Mouse (Mus musculus) thymus, postnatal 25 days (tissue): Measurements from ENCODE around the gene Padi1.

Experiments
- DNase-seq: peaks from one replicate; pipeline ENCODE4 v3.0.0; 2022

Padi1 gene

DNA sequence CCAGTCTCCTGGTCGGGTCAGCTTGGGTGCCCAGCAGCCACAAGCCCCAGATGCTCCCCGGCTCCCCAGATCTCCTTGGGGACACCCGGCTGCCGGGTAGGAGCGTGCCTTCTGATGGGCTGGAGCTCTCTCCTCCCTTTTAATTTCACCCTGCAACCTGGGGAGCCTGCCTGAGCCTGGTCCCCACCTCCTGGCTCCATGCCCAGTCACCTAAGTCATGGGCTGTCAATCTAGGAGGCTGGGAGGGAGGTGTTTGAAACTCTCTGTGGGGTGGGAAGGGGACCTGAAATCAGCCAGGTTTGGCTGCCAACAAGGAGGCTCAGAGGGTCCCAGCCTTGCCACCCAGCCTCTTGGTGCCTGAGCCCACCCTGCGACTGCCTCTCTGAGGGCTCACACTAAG is at the start of gene Padi1:
TSS of gene Padi1 (minus strand) at position 113 of the 400 bp plus-strand sequence.
- no peak for DNase-seq

DNA sequence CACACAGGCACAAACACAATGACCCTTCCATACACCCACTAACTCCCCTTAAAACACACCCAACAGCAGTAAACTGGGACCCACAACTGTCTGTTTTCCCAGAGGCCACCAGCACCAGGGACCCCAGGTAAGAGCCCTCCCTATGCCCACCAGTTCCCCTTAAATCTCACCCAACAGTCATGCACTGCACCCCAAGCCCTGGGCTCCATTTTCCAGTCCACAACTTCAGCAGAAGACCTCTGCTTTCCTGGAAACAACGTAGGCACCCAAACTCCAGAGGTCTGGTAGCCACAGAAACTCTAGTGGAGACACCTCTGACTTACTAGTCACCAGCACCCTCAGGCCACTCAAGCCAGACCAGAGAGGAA is 46.6 kb upstream of the Padi1 start:
- no peak for DNase-seq

DNA sequence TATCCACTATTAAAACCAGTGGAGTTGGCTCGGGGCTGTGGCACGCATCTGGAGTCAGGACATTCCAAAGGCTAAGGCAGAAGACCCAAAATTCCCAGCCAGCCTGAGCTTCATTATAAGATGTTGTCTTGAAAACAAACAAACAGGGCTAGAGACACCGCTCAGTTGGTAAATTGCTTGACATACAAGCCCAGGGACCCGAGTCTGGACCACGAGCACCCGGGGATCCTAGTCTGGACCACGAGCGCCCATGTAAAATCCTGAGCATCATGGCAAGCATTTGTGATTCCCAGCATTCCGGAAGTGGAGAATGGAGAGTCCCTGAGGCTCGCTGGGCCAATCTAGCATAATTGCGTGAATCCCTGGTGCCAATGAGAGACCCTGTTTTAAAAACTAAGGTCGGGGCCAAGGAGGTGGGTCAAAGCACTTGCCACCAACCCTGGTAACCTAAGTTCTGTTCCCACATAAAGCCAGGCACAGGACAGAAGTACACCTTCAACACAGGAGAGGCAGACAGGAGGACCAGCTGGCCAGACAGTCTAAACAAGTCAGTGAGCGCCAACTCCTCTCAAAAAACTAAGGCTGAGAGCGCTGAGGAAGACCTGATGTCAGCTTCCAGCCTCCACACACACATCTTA is 46.1 kb upstream of the Padi1 start:
- DNase-seq = no peak

DNA sequence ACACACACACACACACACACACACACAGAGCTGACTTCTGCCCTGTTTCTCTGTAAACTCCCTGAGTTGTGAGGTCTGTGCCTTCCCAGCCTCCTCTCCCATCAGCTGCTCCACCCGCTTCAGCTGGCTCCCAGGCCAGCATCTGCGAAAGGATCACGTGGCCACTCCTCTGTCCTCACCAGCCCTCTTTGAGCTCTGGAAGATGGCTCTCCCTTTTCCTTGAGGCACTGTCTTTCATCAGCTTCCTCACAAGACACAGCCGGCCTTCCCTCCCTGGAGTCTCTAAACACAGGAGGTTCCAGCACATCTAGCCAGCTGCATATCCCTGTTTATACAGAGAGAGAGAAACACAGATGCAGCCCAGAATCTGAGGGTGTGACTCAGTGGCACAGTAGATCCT is 38.3 kb upstream of the Padi1 start:
- DNase-seq = no peak

DNA sequence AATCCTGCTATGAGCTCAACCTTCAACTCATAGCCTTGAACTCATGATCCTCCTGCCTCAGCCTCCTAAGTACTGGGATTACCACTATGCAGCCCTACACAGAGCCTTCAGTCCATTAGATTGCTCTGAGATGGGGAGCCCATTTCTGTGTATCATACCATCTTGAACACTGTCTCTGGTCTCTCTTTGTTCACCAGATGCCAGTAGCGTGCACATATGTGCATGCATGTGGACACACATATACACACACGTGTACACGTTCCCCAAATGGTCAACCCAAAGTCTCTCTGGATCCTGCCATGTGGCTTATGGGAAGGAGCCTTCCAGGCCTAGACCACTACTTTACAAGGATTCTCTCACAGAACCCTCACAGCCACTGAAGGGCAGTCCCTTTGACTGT is 37.4 kb upstream of the Padi1 start:
- DNase-seq = no peak

DNA sequence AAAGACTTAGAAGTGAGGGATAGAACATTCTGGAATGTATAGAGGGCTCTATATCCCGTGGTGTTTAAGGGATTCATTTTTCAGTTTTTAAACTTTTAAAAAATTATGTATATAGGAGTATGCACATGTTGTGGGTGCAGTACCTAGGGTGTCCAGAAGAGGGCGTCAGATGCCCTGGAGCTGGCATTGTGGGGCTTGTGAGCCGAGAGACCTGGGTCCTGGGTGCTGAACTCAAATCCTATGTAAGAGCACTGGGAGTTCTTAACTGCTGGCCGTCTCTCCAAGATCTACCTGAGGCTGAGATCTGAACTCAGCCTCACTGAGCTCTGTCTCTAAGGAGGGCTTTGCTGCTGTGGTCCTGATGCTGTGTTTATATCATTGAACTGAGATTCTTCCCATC is 36.8 kb upstream of the Padi1 start:
- DNase-seq = no peak

DNA sequence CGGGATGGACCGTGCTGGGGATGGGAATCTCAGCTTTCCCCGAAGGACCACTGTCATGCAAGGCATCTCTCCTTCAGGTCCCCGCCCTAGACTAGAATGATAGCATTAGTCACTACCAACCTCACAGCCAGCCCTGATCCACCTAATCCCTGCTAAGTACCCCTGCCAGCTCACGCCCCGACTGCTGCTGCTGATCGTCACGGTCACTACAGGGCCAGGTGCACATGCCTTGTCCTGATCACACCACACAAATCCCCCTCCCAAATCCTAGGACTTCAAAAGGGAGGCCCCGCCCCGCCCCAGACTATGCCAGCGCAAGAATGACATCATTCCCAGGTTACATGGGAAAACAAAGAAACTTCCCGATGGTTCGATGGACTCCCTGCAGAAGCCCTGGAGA is 36.2 kb upstream of the Padi1 start:
- no peak for DNase-seq

DNA sequence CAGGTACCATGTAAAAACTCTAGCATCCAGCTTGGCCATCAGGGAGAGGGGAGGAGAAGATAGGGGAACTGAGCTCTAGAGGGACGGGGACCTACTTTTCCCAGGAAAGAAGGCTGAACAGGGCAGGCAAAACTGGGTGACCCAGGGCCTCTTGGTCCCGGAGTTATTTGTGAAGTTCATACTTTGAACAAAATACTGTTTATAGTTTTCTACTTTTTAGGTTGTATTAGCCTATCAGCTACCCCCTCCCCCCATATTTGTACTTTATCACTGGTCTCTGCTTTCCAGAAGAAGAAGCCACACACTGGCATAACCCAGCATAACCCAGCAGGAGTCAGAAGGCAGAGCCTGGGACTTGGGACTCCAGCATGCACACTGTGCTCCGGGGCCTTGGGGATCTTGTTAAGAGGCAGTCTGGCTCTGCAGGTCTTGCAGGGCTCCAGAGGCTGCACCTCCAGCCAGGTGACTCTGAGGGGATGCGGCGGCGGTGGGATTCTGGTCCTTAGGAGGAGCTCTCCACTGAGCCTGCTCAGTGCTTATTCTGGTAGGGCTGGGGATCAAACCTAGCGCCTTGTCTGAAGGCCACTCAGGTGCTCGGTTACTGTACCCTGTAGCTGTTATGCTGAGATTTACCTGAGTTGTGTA is 35.6 kb upstream of the Padi1 start:
- no peak for DNase-seq

DNA sequence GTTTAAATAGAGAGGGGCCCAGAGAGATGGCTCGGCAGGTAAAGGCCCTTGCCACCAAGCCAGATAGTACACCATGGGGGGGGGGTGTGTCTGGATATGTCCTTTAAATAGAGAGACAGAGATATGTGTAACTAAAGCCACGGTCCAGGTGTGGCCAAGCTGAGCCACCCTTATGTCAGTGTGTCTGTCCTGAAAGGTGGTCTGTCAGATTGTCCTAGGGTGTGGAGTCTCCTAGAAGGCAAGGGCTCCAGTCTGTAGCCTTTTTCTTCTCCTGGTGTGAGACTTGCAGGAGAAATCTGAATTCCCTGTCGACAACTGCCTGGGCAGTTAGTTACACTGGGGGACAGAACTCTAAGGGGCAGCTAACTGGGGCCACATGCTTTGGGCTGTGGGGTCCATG is 34.6 kb upstream of the Padi1 start:
- DNase-seq = no peak

DNA sequence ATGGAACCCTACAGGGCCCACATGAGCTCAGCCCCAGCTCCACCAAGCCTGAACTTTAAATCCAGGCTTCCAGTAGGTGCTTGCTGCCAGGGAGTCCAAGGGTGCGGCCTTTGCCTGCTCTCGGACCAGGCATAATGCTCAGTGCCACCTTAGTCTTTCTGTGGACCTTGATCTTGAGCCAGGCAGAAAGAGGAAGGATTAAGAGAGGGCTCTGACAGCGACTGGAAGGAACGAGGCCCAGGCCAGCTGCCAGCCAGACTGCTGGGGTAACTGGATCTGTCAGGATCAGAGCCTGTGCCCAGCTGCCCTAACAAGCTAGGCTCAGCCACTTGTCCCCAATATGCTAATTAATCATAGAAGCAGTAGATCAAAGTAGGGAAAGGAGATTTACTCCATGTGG is 34.2 kb upstream of the Padi1 start:
- DNase-seq = no peak

DNA sequence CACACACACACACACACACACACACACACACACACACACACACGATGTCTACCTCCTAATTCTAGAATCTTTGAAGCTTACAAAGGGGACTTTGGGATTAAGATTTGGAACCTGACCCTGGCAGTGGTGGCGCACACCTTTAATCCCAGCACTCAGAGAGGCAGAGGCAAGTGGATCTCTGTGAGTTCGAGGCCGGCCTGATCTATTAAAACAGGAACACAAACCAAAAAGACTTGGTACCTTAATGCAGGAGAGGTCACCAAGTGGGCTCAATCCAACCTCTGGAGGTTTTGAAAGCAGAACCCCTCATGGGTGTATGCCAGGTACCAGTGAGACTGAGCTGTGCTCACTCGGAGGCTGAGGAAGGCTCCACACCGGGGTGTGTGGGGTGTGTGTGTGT is 33.5 kb upstream of the Padi1 start:
- DNase-seq = no peak

DNA sequence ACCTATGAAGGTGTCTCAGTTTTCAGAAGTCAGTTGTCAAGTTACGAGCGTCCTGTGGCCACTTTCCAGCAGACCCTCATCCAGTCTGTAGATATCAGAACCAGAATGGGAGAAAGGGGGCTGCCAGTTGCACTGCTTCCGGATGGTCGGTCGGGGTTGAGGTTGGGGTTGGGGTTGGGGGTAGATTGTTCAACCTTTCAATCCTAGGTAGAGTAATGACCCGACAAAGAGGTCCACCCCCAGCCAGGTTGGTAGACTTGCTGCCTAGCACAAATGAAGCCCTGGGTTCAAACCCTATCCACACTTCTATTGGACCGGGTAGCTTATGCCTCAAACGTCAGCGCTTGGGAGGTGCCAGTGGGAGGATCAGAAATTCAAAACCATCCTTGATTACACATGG is 33.1 kb upstream of the Padi1 start:
- DNase-seq = no peak

DNA sequence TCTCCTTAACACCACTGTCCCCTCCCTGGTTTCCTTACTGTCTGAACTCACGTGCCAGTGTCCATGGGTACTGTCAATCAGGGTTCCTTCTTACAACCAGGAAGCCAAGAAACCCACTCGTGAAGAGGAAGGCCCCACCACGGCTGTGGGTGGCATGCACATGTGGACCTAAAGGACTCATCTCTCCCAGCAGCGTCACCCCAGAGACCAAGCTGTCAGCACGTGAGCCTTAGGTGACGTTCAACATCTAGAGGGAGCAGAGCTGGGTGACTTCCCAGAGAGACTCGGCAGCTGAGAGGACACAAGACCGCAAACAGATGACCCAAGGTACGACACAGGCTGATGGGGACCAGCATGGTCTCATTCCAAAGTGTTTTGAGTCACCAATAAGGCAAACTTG is 31.9 kb upstream of the Padi1 start:
- DNase-seq = no peak

DNA sequence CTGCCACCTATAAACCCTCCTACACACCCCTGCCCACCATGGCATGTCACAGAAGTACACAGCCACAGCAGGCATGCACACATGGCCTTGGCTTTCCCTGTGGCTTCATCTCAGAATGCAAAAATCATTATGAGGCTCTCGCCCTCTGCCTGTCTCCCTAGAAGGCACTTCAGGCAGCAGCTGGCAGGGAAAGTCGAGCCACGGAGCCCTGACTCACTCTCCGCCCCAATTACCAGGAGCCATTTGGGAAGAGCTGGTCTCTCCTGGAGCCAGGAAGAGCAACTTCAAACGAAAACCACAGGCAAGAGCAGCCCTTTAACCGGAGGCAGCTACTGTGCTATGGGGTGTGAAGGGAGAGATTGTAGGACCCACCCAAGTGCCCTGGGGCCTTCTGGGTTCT is 31.1 kb upstream of the Padi1 start:
- DNase-seq = no peak

DNA sequence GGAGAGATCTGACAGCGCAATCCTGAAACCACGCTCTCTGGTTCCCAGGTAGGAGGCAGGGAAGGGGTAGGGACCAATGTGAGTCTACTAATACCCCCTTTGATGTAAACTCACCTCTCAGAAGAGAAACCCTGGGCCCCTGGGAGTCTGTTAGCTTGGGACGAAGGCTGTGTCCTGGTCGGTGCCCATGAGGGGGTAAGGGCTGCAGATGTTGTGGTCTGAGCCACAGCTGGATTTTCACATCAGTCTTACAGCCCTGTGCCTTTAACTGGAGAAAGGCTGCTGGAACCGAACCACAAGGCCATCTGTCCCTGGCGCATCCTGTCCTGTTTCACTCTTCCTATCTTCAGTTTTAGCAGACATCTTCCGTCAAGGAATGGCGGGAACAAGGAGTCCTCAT is 30.6 kb upstream of the Padi1 start:
- no peak for DNase-seq

DNA sequence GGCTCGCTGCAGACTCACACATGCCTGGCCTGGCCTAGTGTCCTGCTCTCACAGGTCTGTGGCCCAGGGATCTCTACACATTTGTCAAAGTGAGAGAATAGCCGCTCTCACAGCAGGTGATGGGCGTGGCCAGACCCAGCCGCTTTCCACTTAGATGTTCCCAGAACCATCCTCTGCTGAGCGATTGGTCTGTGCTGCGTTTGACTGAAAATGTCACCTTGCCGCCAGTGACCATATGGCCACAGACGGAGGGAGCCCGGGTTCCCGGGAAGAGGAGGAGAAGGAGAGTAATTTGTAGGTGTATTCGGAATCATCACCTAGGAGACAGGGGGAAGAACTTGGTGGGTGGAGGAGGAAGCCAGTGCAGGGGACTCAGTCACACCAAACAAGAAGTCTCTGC is 27.4 kb upstream of the Padi1 start:
- DNase-seq = no peak

DNA sequence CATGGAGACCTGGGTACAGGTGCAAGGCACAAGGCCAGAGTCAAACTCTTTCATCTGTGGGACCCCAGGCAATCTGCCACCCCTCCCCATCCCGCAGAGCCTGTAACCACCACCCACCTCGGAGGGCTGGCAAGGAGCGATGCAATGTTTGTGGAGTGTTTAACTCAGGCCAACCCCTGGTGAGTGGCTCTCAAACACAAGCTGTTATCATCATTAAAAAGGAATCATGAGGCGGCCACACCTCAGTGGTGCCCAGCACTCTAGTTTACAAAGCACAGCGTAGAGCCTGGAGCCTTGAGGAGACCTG is 27.1 kb upstream of the Padi1 start:
- DNase-seq = no peak

DNA sequence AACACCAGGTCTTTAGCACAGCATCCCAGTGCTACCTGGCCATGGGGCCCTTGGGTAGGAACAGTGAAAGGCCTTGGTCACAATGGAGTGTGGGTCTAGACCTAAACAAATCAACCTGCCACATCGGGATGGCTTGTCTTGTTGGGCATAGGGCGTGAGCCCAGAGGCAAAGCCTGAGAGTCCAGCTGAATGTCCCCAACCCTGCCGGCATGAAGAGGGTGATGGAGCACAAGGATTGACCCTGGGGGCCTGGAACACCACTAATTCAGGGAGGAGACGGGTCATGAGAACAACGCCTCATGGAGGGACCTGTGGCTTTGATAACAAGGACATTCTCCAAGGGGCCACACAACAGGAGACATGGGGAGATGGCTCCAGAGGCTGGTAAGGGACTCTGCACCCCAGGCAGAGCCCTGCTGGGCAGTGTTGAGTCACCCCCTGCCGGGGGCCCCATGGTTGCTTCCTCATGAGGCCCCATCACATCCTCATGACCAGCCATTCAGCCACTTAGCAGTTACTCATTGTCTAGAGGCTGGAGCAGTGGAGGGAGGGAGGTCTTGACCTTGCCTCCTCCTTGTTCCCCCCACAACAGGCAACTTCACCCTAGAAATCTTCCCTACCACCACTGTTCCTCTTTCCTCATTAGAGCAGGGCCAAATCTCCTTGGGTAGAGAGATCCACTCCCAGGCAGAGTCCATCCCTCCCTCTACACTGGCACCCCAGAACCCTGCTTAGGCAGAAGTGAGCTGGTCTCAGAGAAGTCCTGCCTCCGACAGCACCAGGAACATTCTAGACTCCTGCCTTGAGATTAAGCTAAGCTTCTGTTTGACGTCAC is 26.5 kb upstream of the Padi1 start:
- DNase-seq = no peak

DNA sequence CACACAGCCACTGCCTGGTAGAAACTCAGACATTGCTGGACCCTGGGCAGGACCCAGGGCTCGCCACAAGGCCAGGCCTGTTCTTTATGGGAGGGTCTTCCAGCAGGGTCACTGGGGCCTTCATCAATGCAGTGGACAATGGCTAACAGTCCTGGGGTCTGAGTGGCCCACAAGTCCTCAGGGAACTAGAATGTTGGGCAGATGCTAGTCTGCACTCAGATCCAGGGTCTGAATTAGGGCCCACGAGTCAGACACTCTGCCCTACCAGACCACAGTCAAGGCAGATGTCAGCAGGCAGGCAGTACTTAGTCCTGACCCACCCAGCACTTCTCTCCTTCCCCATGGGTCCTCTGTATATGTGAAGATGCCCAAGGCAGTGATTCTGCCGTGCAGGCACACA is 25.8 kb upstream of the Padi1 start:
- DNase-seq = no peak

DNA sequence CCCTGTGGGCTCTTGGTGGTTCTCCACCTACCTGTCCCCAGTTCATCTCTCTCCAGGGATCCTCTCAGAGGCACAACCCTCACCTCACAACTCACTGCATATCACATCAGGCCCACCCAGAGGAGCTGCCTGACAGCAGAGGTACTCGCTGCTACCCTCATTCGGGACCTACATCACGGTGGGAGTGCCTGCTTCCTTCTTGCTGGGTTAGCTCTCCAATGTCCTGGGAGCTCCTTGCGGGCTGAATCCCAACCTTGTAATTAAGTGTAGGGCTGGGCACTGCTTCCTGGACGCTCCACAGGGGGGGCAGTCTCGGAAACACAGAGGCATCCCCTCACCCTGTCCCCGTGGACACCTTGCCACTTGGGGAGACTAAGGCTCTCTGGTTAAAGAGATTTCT is 25.3 kb upstream of the Padi1 start:
- DNase-seq = no peak

DNA sequence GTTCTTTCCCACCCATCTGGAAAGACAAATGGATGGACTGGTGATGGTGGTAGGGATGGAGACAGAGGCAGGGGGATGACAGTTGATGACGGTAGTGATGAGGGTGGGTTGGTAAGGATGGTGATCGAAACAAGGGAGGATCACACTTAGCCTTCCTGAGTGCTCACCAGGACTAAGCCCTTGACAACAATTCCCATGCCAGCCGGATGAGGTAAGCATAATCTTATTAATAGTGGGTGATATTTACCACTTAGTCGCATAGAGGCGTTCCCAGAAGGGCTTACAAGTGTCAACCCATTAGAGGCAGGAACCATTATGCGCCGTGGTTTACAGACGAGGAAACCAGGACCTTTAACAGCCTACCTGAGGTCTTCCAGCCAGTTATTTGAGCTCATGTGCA is 24.4 kb upstream of the Padi1 start:
- DNase-seq = no peak

DNA sequence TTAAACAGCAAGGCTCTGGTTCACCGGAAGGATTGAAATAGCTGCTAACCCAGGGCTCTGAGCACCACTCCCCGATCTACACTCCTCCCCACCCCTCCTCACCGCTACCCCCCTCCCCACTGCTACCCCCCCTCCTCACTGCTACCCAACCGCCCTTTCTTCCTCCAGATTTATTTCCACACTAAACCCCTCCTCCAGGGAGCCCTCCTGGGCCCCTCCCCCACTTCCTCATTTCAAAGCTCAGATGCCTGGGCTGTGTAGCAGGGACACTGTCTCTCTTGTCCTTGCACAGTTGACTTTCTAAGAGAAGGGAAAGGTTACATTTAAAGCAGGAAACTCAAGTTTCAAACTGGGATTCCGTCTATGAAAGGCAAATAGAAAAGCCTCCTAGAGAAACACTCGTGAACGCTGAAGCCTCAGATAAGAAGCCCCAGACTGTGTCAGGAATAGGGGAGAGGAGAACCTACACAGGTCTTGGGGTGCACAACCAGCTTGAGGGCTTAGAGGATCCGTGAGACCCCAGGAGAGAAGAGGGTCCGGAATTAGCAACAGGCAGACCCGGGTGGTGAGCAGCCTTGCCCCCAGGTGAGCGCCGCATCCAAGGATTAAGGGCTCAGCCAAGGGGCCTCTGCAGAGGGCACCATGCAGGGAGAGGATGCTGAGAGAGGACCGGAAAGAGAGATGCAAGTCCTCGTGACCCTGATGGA is 23.1 kb upstream of the Padi1 start:
- DNase-seq = peak; percentile 71

DNA sequence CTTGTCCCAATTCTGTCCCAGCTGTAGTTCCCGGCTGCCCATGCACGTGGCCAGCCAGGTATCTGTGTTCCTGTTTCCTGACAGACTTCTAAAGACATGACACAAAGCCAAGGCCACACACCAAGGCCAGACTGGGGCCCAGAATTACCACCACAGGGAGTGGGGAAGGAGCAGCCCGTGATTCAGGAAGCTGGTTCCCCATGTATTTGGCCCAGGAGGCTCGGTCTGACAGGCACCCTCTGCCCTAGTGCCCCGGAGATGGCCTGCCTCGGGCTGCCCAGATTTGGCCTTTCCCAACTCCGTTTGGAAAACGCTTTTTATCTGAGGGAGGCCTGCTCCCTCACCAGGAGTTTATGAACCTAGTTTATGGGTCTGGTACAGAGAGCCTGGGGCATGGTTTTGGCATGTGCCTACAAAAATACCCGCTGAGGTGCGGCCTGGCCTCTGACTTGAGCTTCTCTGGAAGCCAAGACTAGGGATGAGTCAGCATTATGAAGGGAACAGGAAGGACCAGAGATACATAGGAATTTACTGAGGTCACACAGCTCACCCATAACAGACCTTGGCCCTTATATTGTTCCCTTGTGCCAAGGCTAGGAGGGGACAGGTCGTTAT is 16.6 kb upstream of the Padi1 start:
- no peak for DNase-seq

DNA sequence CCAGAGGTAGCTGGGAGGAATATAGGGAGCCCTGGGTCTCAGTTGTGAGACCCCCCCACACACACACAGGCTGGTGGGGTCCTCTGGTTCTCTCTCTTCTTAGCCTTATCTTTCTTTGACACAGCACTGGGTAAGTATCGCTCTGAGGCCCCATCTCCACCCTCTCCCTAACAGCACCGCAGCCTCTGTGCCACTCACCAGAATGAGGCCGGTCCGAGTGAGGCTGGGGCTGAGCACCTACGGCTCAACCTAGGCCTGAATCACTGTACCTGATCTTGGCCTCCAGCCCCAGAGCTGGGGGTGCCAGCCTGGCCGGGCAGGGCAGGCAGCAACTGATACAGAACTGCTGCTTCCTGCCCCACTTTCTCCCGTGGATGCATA is 15.2 kb upstream of the Padi1 start:
- no peak for DNase-seq
